Mouse (Mus musculus) heart, embryonic 14.5 days (tissue): ENCODE results near the gene Invs. TPM values are rescaled to one million over a fixed set of nuclear protein-coding genes. Genes with fewer than 3 reads are reported as not detected.
"Not testable (repeated sequence)": the region's sequence is repeated elsewhere in the genome, so short reads cannot be mapped to it uniquely, and the experiment has no call there.

Source experiments
- ATAC-seq: fragments of 200-750 bp; cut with Nextera tagmentation; 2 replicates; pipeline ENCODE4 v1.8.0; 2017; ENCODE audit warnings: low read depth, moderate TSS enrichment; ENCODE audit not compliant: insufficient number of reproducible peaks, insufficient read depth, low FRiP score
- H3K27ac ChIP-seq, 2 experiments: fragments of 200-500 bp in 1 of 2; fragments of 300-500 bp in 1 of 2; sonication (generic) in 1 of 2; replicated peaks in 1 of 2; 2 replicates each; pipeline ENCODE4 v1.5.1; 2012 to 2014; ENCODE audit warnings: low read depth in 2 of 2, low read length in 2 of 2, control low read depth in 1 of 2, mild to moderate bottlenecking in 1 of 2, mixed read lengths in 1 of 2; ENCODE audit not compliant: control insufficient read depth in 1 of 2, insufficient read depth in 1 of 2
- H3K27me3 ChIP-seq: fragments of 300-500 bp; sonication (generic); 2 replicates; pipeline ENCODE4 v1.6.1; 2014; ENCODE audit warnings: mild to moderate bottlenecking, low read length, control low read depth; ENCODE audit not compliant: control insufficient read depth, insufficient read depth
- H3K36me3 ChIP-seq: fragments of 300-500 bp; sonication (generic); 2 replicates; pipeline ENCODE4 v1.6.1; 2014; ENCODE audit warnings: mild to moderate bottlenecking, control low read depth, low read length, mixed read lengths; ENCODE audit not compliant: control insufficient read depth, insufficient read depth
- H3K4me1 ChIP-seq, 2 experiments: fragments of 200-500 bp in 1 of 2; fragments of 300-500 bp in 1 of 2; sonication (generic) in 1 of 2; 2 replicates each; pipeline ENCODE4 v1.6.1; 2012 to 2014; ENCODE audit warnings: low read length in 2 of 2, control low read depth in 1 of 2, mixed read lengths in 1 of 2; ENCODE audit not compliant: control insufficient read depth in 2 of 2, insufficient read depth in 2 of 2
- H3K4me2 ChIP-seq: fragments of 300-500 bp; sonication (generic); 2 replicates; pipeline ENCODE4 v1.6.1; 2014; ENCODE audit warnings: mild to moderate bottlenecking, low read length
- H3K4me3 ChIP-seq, 2 experiments: fragments of 200-500 bp in 1 of 2; fragments of 300-500 bp in 1 of 2; sonication (generic) in 1 of 2; 2 replicates each; pipeline ENCODE4 v1.5.1; 2012 to 2014; ENCODE audit warnings: low read length in 2 of 2, mild to moderate bottlenecking in 2 of 2, control low read depth in 1 of 2, low read depth in 1 of 2, moderate library complexity in 1 of 2; ENCODE audit not compliant: control insufficient read depth in 1 of 2, insufficient read depth in 1 of 2
- H3K9ac ChIP-seq: fragments of 300-500 bp; sonication (generic); 2 replicates; pipeline ENCODE4 v1.6.1; 2014; ENCODE audit warnings: mild to moderate bottlenecking, low read length
- H3K9me3 ChIP-seq: fragments of 300-500 bp; sonication (generic); 2 replicates; pipeline ENCODE4 v1.6.1; 2016; ENCODE audit warnings: low read length, control low read depth; ENCODE audit not compliant: control insufficient read depth
- WGBS: fragments of 180-500 bp; shearing (Covaris S2); extraction: QIAGEN DNeasy Blood & Tissue Kit; methylation state at CpG from one replicate; pipeline ENCODE4 v1.1.7; 2014; 5-methylcytosine and 5-hydroxymethylcytosine counted together
- polyA plus RNA-seq: library from polyadenylated mRNA; unstranded; fragments of >200 nt; fragmentation: Nextera tagmentation; extraction: Ambion mirVana; gene quantifications from 2 replicates; pipeline ENCODE4 v1.2.1, GENCODE M21; 2014

The Invs gene
- polyA plus RNA-seq, 1 experiment from 2014 or later, result 4.2 TPM

DNA sequence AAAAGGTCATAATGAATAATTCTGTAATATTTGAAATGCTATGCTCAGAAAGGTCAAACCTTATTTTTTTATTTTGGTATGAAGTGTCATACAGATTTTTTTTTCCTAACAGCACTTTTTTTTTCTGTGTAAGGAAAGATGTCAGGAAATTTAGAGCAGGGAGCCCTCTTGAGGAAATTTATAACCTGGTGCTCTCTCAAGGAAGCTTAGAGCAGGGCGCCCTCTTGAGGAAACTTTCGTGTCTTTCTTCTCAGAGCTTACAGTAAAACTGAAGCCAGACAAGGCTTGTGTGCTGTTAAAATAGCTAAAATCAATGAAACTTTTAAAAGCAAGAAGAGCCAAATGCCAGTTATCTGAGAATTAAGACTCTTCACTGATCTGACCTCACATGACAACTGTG lies 101.4 kb downstream of the Invs start:
- H3K36me3 ChIP-seq, result no peaks in the 10 kb centered on the region
- no peak overlapping the region for H3K27ac ChIP-seq
- H3K4me3 ChIP-seq, result no peak overlapping the region
- no peak overlapping the region for H3K4me2 ChIP-seq
- H3K9me3 ChIP-seq, result 0 out of 2 replicates have a peak, but pooled peaks cover 3% of the 10 kb centered on the region
- H3K27me3 ChIP-seq, result no peaks in the 10 kb centered on the region
- no peak overlapping the region for H3K9ac ChIP-seq
- H3K4me1 ChIP-seq, result no peaks in the 10 kb centered on the region
- 1% methylated on average over 2 of the region's 2 CpGs for WGBS
- ATAC-seq, result no peak

DNA sequence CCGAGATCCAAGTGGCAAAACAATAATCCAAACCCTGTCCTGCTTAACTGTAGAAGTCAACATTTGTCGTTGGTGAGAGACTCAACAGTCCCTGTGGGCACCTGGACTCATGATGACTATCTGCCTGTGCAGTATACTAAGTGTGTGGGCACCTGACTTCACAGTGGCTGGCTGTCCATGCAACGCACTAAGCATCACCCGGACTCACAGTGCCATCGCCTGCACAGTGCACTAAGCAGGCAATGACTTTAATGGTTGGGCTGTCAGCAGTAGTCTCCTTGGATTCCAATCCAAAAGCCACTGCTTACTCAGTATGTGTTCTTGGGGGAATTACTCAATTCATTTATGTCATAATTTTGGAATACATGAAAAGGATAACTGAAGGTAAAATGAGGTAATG lies 102.9 kb downstream of the Invs start:
- no peak for ATAC-seq
- Histone ChIP-seq H3K27ac (no peak overlapping the region), H3K27me3 (no peaks in the 10 kb centered on the region), H3K9me3 (0 out of 2 replicates have a peak, but pooled peaks cover 3% of the 10 kb centered on the region), H3K4me3 (no peak overlapping the region), H3K4me2 (no peak overlapping the region), H3K9ac (no peak overlapping the region), H3K36me3 (no peaks in the 10 kb centered on the region), H3K4me1 (no peaks in the 10 kb centered on the region)
- 78% methylated on average over 5 of the region's 5 CpGs for WGBS

DNA sequence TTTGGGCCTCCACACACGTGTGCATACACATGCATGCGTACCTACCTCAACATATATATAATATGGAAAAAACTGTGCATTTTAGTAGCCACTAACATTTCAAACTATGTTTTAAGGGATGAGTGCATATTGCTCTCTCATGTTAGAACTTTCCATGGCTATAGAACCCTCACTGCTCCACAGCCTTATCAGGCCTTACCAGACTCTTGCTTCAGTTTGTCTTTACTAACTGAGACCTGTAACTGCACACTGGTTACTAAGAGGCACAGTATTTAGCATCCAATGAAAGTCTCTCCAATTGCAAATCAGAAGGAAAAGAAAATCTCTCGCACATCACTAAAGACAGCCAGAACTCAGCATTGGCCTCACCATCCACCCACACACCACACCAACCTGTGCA lies 117.4 kb downstream of the Invs start:
- no peak overlapping the region for H3K9ac ChIP-seq
- H3K36me3 ChIP-seq, result 0 out of 2 replicates have a peak, but pooled peaks cover 4% of the 10 kb centered on the region
- peaks cover 0 to 6% of the 10 kb centered on the region in 2 experiments; a peak in 1 of 4 replicates for H3K4me1 ChIP-seq
- WGBS, result 94% methylated on average over 3 of the region's 3 CpGs
- no peak overlapping the region for H3K4me2 ChIP-seq
- no peak overlapping the region for H3K4me3 ChIP-seq
- H3K27ac ChIP-seq, result no peak overlapping the region
- ATAC-seq, result no peak
- no peaks in the 10 kb centered on the region for H3K9me3 ChIP-seq
- no peaks in the 10 kb centered on the region for H3K27me3 ChIP-seq

DNA sequence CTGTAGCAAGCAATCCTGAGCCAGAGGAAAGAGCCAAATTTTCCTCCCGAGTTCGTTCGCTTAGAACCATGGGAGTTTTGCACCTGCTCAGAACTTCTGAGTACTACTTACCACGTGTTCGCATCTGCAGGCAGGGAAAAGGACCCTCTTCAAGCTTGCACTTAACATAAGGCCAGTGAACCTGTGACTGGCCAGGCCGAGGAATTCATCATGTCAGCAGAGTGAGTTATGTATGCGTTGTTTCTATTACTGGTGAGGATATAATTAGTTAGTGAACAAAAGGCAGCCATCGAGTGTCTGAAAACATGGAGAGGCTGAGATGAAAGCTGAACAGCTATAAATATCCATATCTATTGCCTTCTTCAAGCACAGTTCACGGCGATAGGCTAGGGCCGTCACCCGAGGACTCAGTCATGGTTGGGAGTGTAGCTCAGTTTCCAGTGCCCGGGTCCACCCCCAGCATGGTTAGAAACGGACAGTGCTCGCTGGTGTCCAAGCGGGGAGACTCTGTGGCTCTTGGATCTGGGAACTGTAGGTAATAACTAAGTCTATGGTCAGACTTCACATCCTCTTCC lies 123.6 kb downstream of the Invs start:
- H3K4me2 ChIP-seq, result peak overlapping the region; percentile 34
- H3K4me1 ChIP-seq, result peaks cover 11 to 12% of the 10 kb centered on the region in 2 experiments
- WGBS, result 30% methylated on average over 16 of the region's 16 CpGs
- no peaks in the 10 kb centered on the region for H3K9me3 ChIP-seq
- peak; percentile 82 for ATAC-seq
- H3K27ac ChIP-seq, result peak overlapping the region; percentile 85 to 95
- H3K27me3 ChIP-seq, result no peaks in the 10 kb centered on the region
- H3K9ac ChIP-seq, result no peak overlapping the region
- H3K4me3 ChIP-seq, result no peak overlapping the region
- H3K36me3 ChIP-seq, result 0 out of 2 replicates have a peak, but pooled peaks cover under 1% of the 10 kb centered on the region

DNA sequence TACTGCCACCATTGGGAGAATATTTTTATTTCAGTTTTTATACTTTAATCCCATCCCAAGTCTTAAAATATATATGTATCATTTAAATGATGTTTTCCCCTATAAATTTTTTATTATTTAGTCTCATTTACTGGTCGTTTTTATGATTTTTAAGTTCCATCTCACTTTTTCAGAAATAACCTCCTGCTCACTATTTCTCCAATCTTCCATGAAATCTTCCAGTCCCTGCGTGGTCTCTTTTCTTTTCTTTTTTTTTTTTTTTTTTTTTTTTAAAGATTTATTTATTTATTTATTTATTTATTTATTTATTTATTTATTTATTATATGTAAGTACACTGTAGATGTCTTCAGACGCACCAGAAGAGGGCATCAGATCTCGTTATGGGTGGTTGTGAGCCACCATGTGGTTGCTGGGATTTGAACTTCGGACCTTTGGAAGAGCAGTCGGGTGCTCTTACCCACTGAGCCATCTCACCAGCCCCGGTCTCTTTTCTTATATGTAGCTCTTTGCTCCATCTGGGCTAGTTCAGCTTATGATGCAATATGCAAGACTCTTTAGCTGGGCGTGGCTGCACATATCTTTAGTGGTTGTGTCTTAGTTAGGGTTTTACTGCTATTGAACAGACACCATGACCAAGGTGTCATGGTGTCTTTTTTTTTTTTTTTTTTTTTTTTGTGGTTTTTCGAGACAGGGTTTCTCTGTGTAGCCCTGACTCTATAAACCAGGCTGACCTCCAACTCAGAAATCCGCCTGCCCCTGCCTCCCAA lies 126.3 kb downstream of the Invs start:
- not testable (repeated sequence) for H3K27ac ChIP-seq, H3K36me3 ChIP-seq, H3K27me3 ChIP-seq, H3K4me3 ChIP-seq, H3K9ac ChIP-seq, ATAC-seq, H3K9me3 ChIP-seq, H3K4me2 ChIP-seq
- 83% methylated on average over 8 of the region's 10 CpGs for WGBS
- peaks cover 11 to 12% of the 10 kb centered on the region in 2 experiments for H3K4me1 ChIP-seq

GRCm38 (mm10) chr4:48407350-48408039 lies 127.9 kb downstream of the Invs start:
- Histone ChIP-seq H3K4me3 (peak overlapping the region; percentile 33 to 43), H3K4me1 (peaks cover 9 to 10% of the 10 kb centered on the region in 2 experiments), H3K9ac (peak overlapping the region; percentile 55), H3K27me3 (no peaks in the 10 kb centered on the region), H3K36me3 (no peaks in the 10 kb centered on the region), H3K27ac (no peak overlapping the region), H3K4me2 (peak overlapping the region; percentile 64), H3K9me3 (no peaks in the 10 kb centered on the region)
- ATAC-seq, result peak; percentile 51; the same call in 1 of the 2 replicates
- WGBS, result 27% methylated on average over 18 of the region's 18 CpGs

GRCm38 (mm10) chr4:48413473-48413872 lies 133.9 kb downstream of the Invs start:
- H3K27ac ChIP-seq, result no peak overlapping the region
- no peaks in the 10 kb centered on the region for H3K36me3 ChIP-seq
- 64% methylated on average over 8 of the region's 8 CpGs for WGBS
- H3K9me3 ChIP-seq, result no peaks in the 10 kb centered on the region
- ATAC-seq, result no peak
- H3K4me2 ChIP-seq, result no peak overlapping the region
- H3K27me3 ChIP-seq, result no peaks in the 10 kb centered on the region
- peaks cover 14 to 23% of the 10 kb centered on the region in 2 experiments for H3K4me1 ChIP-seq
- no peak overlapping the region for H3K9ac ChIP-seq
- H3K4me3 ChIP-seq, result no peak overlapping the region
